Mouse (Mus musculus) heart, postnatal 14 days (tissue): ENCODE measurements at regions not wholly inside any gene's neighbourhood (a gene's known extent, or its start where the extent isn't known, plus 50 kb on each side); places are given as distances from the start of the nearest gene placed in this dataset.
A peak's percentile ranks its signal among the peaks of the same experiment; 100 is the strongest.

Experiments
- DNase-seq, 2 experiments: peaks; one replicate each; pipeline ENCODE4 v3.0.0; 2021 to 2022
- intact Hi-C: fragments of 180-260 bp; cut with DNase I; formaldehyde crosslinking; loops from one replicate; pipeline ENCODE4 v1.15.1; 2025

DNA sequence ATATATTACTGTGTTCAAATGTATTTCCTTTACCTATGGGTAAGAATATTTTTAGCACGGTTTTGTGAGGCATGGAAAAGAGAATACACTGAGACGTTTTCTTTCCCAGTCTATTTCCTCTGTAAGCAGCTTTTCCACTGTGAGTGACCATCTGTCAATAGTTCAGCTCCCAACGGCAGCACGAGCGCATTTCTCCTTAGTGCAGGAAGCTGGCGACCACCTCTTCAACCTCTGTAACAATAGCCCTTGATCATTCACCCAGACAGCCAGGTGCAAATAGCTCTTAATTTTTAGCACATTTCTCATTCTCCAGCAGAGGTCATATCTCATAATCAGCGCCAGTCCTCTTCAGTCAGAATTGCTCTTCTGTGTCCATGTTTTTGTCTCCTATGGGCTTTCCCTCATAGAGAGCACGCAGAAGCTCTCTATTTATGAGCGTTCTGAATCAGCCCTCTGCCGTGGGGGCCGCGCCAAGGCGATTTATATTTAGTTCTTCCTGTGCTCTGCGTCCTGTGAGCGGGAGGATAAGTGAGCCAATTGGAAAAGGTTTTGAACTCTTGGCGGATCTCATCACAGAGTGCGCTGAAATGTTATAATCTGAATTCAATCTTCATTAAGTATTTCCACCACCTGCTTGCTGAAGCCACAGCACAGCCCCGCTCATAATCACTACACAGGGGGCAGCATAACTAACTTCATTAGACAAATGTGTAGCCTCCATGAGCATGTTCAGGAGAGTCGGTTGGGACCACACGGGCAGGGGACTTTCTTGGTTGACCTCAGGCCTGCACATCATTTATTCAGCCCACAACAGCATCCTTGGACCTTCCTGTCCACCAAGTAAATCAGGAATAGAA, 171.3 kb upstream of the Slc24a2 start:
- intact Hi-C loops, result no loop called here
- peak; percentile 36 to 37 for DNase-seq

- no peak for DNase-seq
- intact Hi-C loops, result no loop called here
Measured at GRCm38 (mm10) chr4:87386835-87387234, 156.6 kb upstream of the Slc24a2 start.

- intact Hi-C loops, result no loop called here
- no peak for DNase-seq
Measured at GRCm38 (mm10) chr4:87386271-87386670, 156.0 kb upstream of the Slc24a2 start.

DNA sequence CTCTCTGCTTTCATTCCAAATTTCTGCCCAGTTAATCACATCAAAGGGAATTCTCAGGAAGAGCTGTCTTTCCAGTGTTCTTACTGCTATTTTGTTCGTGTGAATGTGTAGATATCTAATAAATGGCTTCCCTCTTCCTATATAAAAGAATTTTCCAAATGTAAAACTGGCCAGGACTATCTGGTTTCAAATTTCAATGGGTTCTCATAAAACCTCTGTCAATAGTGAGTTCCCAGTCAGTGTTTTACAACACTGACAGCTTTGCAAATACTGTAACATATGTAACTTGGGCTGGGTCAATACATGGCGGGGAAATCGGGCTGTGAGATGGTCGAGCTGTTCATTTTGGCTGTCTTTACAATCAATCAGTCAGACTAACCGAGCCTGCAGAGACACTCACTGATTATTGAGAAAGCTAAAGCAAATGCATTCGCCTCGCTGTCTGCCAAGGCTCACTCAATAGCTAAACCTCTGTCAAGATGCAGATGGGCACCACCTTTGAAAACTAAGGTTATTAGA, 155.0 kb upstream of the Slc24a2 start:
- intact Hi-C loops, result no loop called here
- DNase-seq, result no peak

GRCm38 (mm10) chr4:87384469-87385044, 154.3 kb upstream of the Slc24a2 start:
- intact Hi-C loops, result no loop called here
- no peak for DNase-seq

- intact Hi-C loops, result no loop called here
- no peak for DNase-seq
Measured at GRCm38 (mm10) chr4:87380716-87381115, 150.4 kb upstream of the Slc24a2 start.

GRCm38 (mm10) chr4:87379516-87380173, 149.4 kb upstream of the Slc24a2 start:
- intact Hi-C loops, result no loop called here

GRCm38 (mm10) chr4:87371960-87372359, 141.7 kb upstream of the Slc24a2 start:
- DNase-seq, result no peak
- intact Hi-C loops, result no loop called here

More at GRCm38 (mm10) chr4:87379516-87380173, 149.4 kb upstream of the Slc24a2 start:
- DNase-seq, result no peak

GRCm38 (mm10) chr4:87369626-87370234, 139.5 kb upstream of the Slc24a2 start:
- intact Hi-C loops, result loop anchor here (5.0 kb wide), 4 partner anchors 413 to 1173 kb away; partner anchors contain the start of gene Mllt3

DNA sequence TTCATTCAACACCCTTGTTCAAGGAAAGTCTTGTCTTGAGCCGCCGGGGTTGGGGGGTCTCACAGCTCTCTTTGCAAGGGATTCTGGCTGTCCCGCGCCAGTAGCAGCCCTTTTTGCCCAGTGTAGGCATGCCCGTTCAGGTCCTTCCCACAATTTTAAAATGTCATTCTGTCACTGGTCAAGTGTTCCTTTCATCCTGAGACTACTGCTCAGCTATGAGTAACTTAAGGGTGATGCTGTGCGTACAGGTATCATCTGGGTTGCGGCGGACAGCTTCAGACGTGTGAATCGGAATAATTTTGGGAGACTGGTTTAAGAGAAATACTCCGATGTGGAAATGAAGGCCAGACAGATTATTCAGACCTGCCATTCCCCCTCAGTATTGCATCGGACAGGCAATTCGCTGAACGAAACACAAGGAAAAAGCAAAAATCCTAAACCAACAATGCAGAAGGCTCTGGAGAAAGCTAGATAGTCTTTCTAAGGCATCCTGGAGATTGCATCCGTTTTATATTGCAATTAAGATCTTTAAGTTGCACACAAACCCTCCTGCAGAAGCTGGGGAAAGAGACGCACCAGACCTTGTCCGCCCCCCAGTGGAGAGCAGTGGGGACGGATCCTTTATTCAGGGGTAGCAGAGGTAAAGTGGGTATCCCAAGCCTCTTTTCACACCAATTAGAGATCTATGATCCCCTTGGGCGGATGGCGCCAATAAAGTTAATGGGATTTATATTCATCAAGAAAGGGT, 138.3 kb upstream of the Slc24a2 start:
- intact Hi-C loops, result loop anchor here (1.0 to 5.0 kb wide), 5 partner anchors 414 to 1174 kb away; partner anchors contain the start of gene Mllt3
- DNase-seq, result peak; percentile 44 to 69

More at GRCm38 (mm10) chr4:87369626-87370234, 139.5 kb upstream of the Slc24a2 start:
- no peak for DNase-seq

- intact Hi-C loops, result loop anchor here (1.0 to 5.0 kb wide), 5 partner anchors 414 to 1174 kb away; partner anchors contain the start of gene Mllt3
- DNase-seq, result peak; percentile 78 to 89
Measured at GRCm38 (mm10) chr4:87367732-87368412, 137.6 kb upstream of the Slc24a2 start.

DNA sequence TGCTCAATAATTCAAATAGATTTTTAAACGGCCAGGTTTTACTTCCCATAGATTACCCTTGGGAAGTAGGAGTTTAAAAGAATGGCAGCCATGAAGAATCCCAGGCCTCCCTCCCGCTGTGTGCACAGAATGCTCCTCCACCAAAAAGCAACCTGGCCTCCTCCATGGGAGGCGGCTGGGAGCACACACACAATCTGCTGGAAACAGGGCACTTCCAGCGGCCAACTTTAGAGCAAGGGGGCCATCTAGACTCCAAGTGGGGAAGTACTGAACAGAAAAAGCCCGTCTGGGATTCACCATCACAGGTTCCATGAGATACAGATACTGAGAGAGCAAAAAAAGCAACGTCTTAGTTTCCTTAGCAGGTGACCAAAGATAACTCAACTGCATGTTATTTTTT, 131.9 kb upstream of the Slc24a2 start:
- intact Hi-C loops, result loop anchor here (2.0 kb wide), 1 partner anchor 405 kb away; no protein-coding TSS in a partner anchor
- DNase-seq, result peak; percentile 11 to 24

DNA sequence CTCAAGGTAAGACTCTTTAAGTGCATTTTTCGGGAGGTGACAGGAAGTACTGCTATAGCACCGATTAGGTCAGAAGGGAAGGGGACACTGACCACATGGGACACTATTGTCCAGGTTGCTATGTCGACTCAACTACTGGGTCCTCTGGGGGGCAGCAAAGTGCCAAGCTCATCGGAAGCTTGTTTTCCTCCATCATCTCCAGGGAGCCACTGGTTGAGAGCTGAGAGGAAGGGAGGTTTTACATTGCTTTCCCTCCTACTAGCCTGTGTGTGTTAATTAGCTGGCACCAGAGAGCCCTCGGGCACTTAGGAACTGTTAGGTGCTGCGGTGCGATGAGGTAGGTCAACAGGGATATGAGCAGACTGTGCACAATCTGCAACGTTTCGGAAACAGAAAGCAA, 129.2 kb upstream of the Slc24a2 start:
- intact Hi-C loops, result loop anchor here (10.0 kb wide), 1 partner anchor 235 kb away; no protein-coding TSS in a partner anchor
- peak; percentile 20 to 41 for DNase-seq

- intact Hi-C loops, result loop anchor here (10.0 kb wide), 1 partner anchor 234 kb away; no protein-coding TSS in a partner anchor
- no peak for DNase-seq
Measured at GRCm38 (mm10) chr4:87359004-87359403, 128.7 kb upstream of the Slc24a2 start.

- DNase-seq, result no peak
- intact Hi-C loops, result no loop called here
Measured at GRCm38 (mm10) chr4:87332968-87333367, 102.7 kb upstream of the Slc24a2 start.

GRCm38 (mm10) chr4:87329136-87329535, 98.9 kb upstream of the Slc24a2 start:
- intact Hi-C loops, result no loop called here
- no peak for DNase-seq

DNA sequence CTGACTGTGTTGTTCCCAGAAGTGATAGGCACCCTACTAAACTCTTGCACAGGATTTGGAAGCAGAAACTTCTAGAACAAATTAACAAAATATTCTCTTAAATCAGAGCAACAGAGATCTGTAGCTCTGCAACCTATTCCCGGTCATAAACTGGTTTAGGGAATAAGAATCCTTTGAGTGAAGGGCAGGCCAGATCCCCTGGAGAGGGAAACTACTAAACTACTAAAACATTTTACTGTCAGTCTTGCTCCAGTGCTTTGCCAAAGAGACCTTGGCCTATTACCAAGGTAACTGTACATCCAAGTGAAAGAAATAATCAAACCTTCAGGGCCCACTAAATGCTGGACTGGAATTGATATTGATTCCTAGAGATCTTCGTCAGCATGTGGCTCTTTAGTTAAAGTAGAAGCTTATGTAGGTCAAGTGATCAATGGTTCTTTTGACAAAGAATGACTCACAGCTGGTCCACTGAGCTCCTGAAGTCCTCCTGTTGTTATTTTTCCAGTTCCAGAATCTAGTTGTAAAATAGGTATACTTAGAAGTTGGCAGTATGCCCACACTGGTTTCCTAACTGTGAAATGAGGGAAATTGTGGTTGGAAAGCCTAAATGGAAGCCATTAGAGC, 91.6 kb upstream of the Slc24a2 start:
- intact Hi-C loops, result no loop called here
- no peak for DNase-seq

DNA sequence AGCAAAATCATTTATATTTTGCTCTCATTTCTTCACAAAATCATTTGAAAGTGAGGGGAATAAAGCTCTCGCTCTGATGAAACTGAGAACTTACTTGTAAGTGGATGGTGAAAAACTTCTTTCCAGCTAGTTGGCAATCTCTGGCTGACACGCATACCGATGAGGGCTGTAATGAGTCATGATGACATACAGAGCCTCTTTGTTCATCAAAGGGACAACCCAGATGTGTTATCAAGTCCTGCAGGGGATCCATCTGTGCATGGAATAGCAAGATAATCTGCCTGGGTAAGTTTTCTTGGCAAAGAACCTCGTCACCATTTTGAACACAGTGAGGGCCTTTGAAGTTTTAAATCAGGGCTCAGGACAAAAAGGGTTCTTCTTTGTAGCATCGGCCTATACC, 67.9 kb upstream of the Slc24a2 start:
- intact Hi-C loops, result no loop called here
- DNase-seq, result no peak

DNA sequence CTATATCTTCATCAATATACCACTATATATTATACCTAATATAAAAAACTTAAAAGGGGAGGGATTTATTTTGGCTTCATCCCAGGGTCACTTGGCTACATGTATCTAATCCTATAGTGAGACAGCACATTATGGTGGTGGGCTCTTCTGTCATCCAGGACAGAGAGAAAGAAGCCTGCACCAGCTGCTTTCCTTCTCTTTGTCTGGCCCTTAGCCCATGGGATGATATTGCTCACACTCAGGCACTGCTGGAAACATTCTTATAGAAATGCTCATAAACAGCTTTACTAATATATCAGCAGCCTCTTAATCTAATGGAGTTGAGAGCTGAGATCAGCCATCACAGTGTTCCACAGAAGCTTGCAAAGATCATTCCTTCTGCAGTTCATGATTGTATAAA, 64.3 kb upstream of the Slc24a2 start:
- intact Hi-C loops, result no loop called here

More for the DNA sequence above, 64.3 kb upstream of the Slc24a2 start:
- DNase-seq, result no peak
